Comparison of ENCODE assay signal across 11 mouse cellular contexts in the genomic region with DNA sequence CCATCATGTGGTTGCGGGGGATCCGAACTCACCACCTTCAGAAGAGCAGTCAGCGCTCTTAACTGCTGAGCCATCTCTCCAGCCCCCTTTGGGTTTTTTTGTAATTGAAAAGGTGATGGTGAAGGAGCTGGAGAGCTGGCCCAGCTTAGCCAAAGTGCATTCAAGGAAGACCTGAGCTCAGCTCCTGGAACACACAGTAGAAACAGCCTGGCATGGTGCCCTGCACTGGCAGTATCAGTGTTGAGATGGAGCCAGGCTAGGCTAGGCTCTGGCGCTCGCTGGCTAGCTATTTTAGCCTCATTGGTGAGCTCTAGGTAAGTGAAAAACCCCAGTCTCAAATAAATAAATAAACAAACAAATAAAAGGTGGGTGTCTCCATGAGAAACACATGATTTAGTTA. TPM values are rescaled to one million over a fixed set of nuclear protein-coding genes. Genes with fewer than 3 reads are reported as not detected.
DNase-seq lines count a peak whose midpoint lies in the region; ATAC-seq and TF ChIP-seq lines count a peak whose summit lies in the region.
"Had no signal": no experiment of that assay in that cellular context is flagged by ENCODE, and none has a peak within 500 bp of the region (broad histone marks: within the 10 kb centered on the region; RNA-seq: fewer than 3 reads in every experiment).

No protein-coding gene starts in this region.

- TF ChIP-seq EP300 in MEL (IDR thresholded peaks at IDR 0.05; ENCODE audit: low read depth in 1 of 2, low read length in 2 of 2) = no peak

- H3K27ac ChIP-seq in kidney, adult 2 months (ENCODE audit: insufficient read depth, low read depth, low read length) = no peak overlapping the region
- H3K27ac ChIP-seq in kidney, embryonic 14.5 days (ENCODE audit: low read depth, low read length) = no peak overlapping the region
- no peak overlapping the region for H3K27ac ChIP-seq in MEL (ENCODE audit: control insufficient read depth, low read depth, low read length)
- no peak overlapping the region for H3K27ac ChIP-seq in midbrain, embryonic 13.5 days
- H3K27ac ChIP-seq: embryonic facial prominence, embryonic 15.5 days; neural tube, embryonic 12.5 days had no signal

- peak; percentile 82 for DNase-seq in kidney, adult 2 months
- peak; percentile 46 for DNase-seq in MEL (ENCODE audit: low read depth, low spot score)
- DNase-seq in brain, embryonic 14.5 days (ENCODE audit: low read depth) = peak; percentile 63
- peak; percentile 32 to 81 for DNase-seq in heart, adult 9 months (ENCODE audit: low spot score in 2 of 2)
- peak; percentile 31 for DNase-seq in ovary, postnatal 14 days (ENCODE audit: low spot score)
- DNase-seq in B cell, adult 2 months = no peak

- TF ChIP-seq POLR2A in kidney, adult 2 months (IDR thresholded peaks at IDR 0.05; ENCODE audit: low read depth, low read length) = no peak
- no peak; a peak in 1 of 4 replicates for TF ChIP-seq POLR2A in MEL (IDR thresholded peaks at IDR 0.05; ENCODE audit: control insufficient read depth in 1 of 2, insufficient read depth in 1 of 2, low read depth in 1 of 2, low read length in 2 of 2, poor library complexity in 1 of 2)
- TF ChIP-seq POLR2A in brain, embryonic 14.5 days (IDR thresholded peaks at IDR 0.05; ENCODE audit: borderline replicate concordance, extremely low read depth, insufficient read depth, insufficient read length, poor library complexity, severe bottlenecking) = no peak

- ATAC-seq in kidney, embryonic 14.5 days (ENCODE audit: low FRiP score, low TSS enrichment) = no peak
- no peak for ATAC-seq in midbrain, embryonic 13.5 days
- ATAC-seq: Patski had no signal

- H3K9ac ChIP-seq in kidney, embryonic 14.5 days (ENCODE audit: low read depth, low read length) = no peak overlapping the region
- no peak overlapping the region for H3K9ac ChIP-seq in MEL (ENCODE audit: control insufficient read depth, low read depth, low read length, poor library complexity, severe bottlenecking)
- H3K9ac ChIP-seq in midbrain, embryonic 13.5 days (replicated peaks) = no peak overlapping the region
- H3K9ac ChIP-seq: embryonic facial prominence, embryonic 15.5 days; neural tube, embryonic 12.5 days had no signal

- H3K4me2 ChIP-seq in kidney, embryonic 14.5 days (replicated peaks; ENCODE audit: low read depth, low read length) = no peak overlapping the region
- no peak overlapping the region for H3K4me2 ChIP-seq in midbrain, embryonic 13.5 days (replicated peaks)
- H3K4me2 ChIP-seq: embryonic facial prominence, embryonic 15.5 days; neural tube, embryonic 12.5 days had no signal

- no peak overlapping the region for H3K4me3 ChIP-seq in kidney, adult 2 months (ENCODE audit: insufficient read depth, low read depth, low read length)
- H3K4me3 ChIP-seq in kidney, embryonic 14.5 days (ENCODE audit: low read length) = no peak overlapping the region
- no peak overlapping the region for H3K4me3 ChIP-seq in MEL (ENCODE audit: control insufficient read depth in 1 of 2, insufficient read depth in 1 of 2, low read depth in 2 of 2, low read length in 2 of 2)
- no peak overlapping the region for H3K4me3 ChIP-seq in midbrain, embryonic 13.5 days (replicated peaks)
- H3K4me3 ChIP-seq: embryonic facial prominence, embryonic 15.5 days; neural tube, embryonic 12.5 days had no signal

- TF ChIP-seq RAD21 in MEL (IDR thresholded peaks at IDR 0.05; ENCODE audit: low read depth, low read length) = no peak

- peaks cover 17% of the 10 kb centered on the region for H3K79me2 ChIP-seq in MEL (ENCODE audit: control insufficient read depth, insufficient read depth, low read length, poor library complexity)

- 78% methylated on average over 5 of the region's 5 CpGs for WGBS in kidney, adult 2 months
- 85% methylated on average over 5 of the region's 5 CpGs for WGBS in kidney, embryonic 14.5 days
- 83% methylated on average over 5 of the region's 5 CpGs for WGBS in midbrain, embryonic 13.5 days

- no peaks in the 10 kb centered on the region for H3K27me3 ChIP-seq in kidney, adult 2 months (replicated peaks; ENCODE audit: control insufficient read depth, insufficient read depth, low read length)
- H3K27me3 ChIP-seq in kidney, embryonic 14.5 days (ENCODE audit: control insufficient read depth, insufficient read depth, low read length) = no peaks in the 10 kb centered on the region
- no peaks in the 10 kb centered on the region for H3K27me3 ChIP-seq in MEL (ENCODE audit: control insufficient read depth in 1 of 2, insufficient read depth in 2 of 2, low read length in 2 of 2)
- no peaks in the 10 kb centered on the region for H3K27me3 ChIP-seq in midbrain, embryonic 13.5 days
- H3K27me3 ChIP-seq: embryonic facial prominence, embryonic 15.5 days; neural tube, embryonic 12.5 days; Patski had no signal

- peaks cover 6% of the 10 kb centered on the region; the same call in 1 of the 2 replicates for H3K4me1 ChIP-seq in kidney, adult 2 months (ENCODE audit: control insufficient read depth, insufficient read depth, low read length)
- peaks cover 6% of the 10 kb centered on the region for H3K4me1 ChIP-seq in kidney, embryonic 14.5 days (ENCODE audit: control insufficient read depth, insufficient read depth, low read length)
- H3K4me1 ChIP-seq in MEL (ENCODE audit: control insufficient read depth in 1 of 2, insufficient read depth in 2 of 2, low read length in 2 of 2) = peaks cover 2 to 7% of the 10 kb centered on the region in 2 experiments; a peak in 2 of 4 replicates
- H3K4me1 ChIP-seq in midbrain, embryonic 13.5 days (replicated peaks) = peaks cover 16% of the 10 kb centered on the region

- no peaks in the 10 kb centered on the region for H3K9me3 ChIP-seq in kidney, embryonic 14.5 days (ENCODE audit: control insufficient read depth, low read length)
- H3K9me3 ChIP-seq in MEL (replicated peaks; ENCODE audit: insufficient read depth, low read length) = no peaks in the 10 kb centered on the region
- H3K9me3 ChIP-seq in midbrain, embryonic 13.5 days = no peaks in the 10 kb centered on the region
- H3K9me3 ChIP-seq: embryonic facial prominence, embryonic 15.5 days; neural tube, embryonic 12.5 days had no signal

- H3K36me3 ChIP-seq in kidney, adult 2 months (ENCODE audit: control insufficient read depth, insufficient read depth, low read length) = no peaks in the 10 kb centered on the region
- H3K36me3 ChIP-seq in kidney, embryonic 14.5 days (ENCODE audit: control insufficient read depth, insufficient read depth, low read length) = peaks cover 35% of the 10 kb centered on the region
- peaks cover 9 to 17% of the 10 kb centered on the region in 2 experiments for H3K36me3 ChIP-seq in MEL (ENCODE audit: control insufficient read depth in 1 of 2, insufficient read depth in 2 of 2, low read length in 2 of 2)
- H3K36me3 ChIP-seq in midbrain, embryonic 13.5 days = peaks cover 22% of the 10 kb centered on the region

- TF ChIP-seq CTCF in kidney, adult 2 months (conservative IDR thresholded peaks at IDR 0.05; ENCODE audit: insufficient read depth, insufficient read length, low read depth, low read length) = no peak
- no peak for TF ChIP-seq CTCF in MEL (IDR thresholded peaks at IDR 0.05 in 2 of 3, conservative IDR thresholded peaks at IDR 0.05 in 1 of 3; ENCODE audit: control insufficient read depth in 1 of 3, insufficient read depth in 1 of 3, low read depth in 2 of 3, low read length in 3 of 3, poor library complexity in 1 of 3, severe bottlenecking in 1 of 3)
- TF ChIP-seq CTCF in brain, embryonic 14.5 days (IDR thresholded peaks at IDR 0.05; ENCODE audit: borderline replicate concordance, extremely low read depth, insufficient read depth, insufficient read length) = no peak

TF ChIP-seq in MEL, 35 proteins besides CTCF, POLR2A, EP300 and RAD21 (continues in another document):
- no peak for TF ChIP-seq SMC3 (IDR thresholded peaks at IDR 0.05; ENCODE audit: low read depth, low read length)
- TF ChIP-seq ZKSCAN1 (IDR thresholded peaks at IDR 0.05; ENCODE audit: low read depth, low read length) = no peak
- TF ChIP-seq ZNF384 (IDR thresholded peaks at IDR 0.05; ENCODE audit: low read depth, low read length) = no peak
- no peak for TF ChIP-seq MYB (IDR thresholded peaks at IDR 0.05; ENCODE audit: low read depth, low read length)
- TF ChIP-seq TAL1 (IDR thresholded peaks at IDR 0.05; ENCODE audit: low read length) = no peak
- no peak for TF ChIP-seq ELF1 (IDR thresholded peaks at IDR 0.05; ENCODE audit: low read depth, low read length)
- TF ChIP-seq NELFE (IDR thresholded peaks at IDR 0.05; ENCODE audit: low read depth, low read length) = no peak
- no peak for TF ChIP-seq NRF1 (IDR thresholded peaks at IDR 0.05; ENCODE audit: insufficient read depth, low read depth, low read length, poor library complexity, severe bottlenecking)
- no peak for TF ChIP-seq BHLHE40 (IDR thresholded peaks at IDR 0.05; ENCODE audit: borderline replicate concordance, low read depth, low read length)
- TF ChIP-seq POLR2AphosphoS2 (IDR thresholded peaks at IDR 0.05; ENCODE audit: low read length) = no peak
- no peak for TF ChIP-seq USF1 (IDR thresholded peaks at IDR 0.05; ENCODE audit: low read depth, low read length)

RNA-seq across cellular contexts. Expression of gene Ndufs1, which starts 5.6 kb away (rescaled TPM):
- polyA plus RNA-seq in kidney, adult 2 months (2012; rRNA removed) = 116 and 163 TPM in 2 replicates
- 113 and 147 TPM in 2 replicates for polyA plus RNA-seq in kidney, embryonic 14.5 days (2014; fragmentation: Nextera tagmentation; extraction: Ambion mirVana)
- 124 and 141 TPM in 2 replicates for total RNA-seq in MEL (2012; rRNA removed)
- polyA plus RNA-seq in MEL (2012; ENCODE audit: insufficient read depth in 1 of 2, insufficient read length in 2 of 2, low read depth in 1 of 2, low replicate concordance in 2 of 2, missing spikeins in 1 of 2) = 100 to 1,000 TPM; 139 to 163 TPM
- 87.9 and 93.3 TPM in 2 replicates for polyA plus RNA-seq in brain, embryonic 14.5 days (2012; rRNA removed)
- polyA plus RNA-seq in midbrain, embryonic 13.5 days (2015; fragmentation: Nextera tagmentation; extraction: Ambion mirVana) = 134 and 143 TPM in 2 replicates

RNA-seq across cellular contexts. Expression of gene Eef1b2, which starts 5.6 kb away (rescaled TPM):
- polyA plus RNA-seq in kidney, adult 2 months (2012; rRNA removed) = 215 and 216 TPM in 2 replicates
- 691 and 852 TPM in 2 replicates for polyA plus RNA-seq in kidney, embryonic 14.5 days (2014; fragmentation: Nextera tagmentation; extraction: Ambion mirVana)
- 1,600 and 1,846 TPM in 2 replicates for total RNA-seq in MEL (2012; rRNA removed)
- 1,000 to 10,000 TPM; 1,696 to 2,991 TPM for polyA plus RNA-seq in MEL (2012; ENCODE audit: insufficient read depth in 1 of 2, insufficient read length in 2 of 2, low read depth in 1 of 2, low replicate concordance in 2 of 2, missing spikeins in 1 of 2)
- polyA plus RNA-seq in brain, embryonic 14.5 days (2012; rRNA removed) = 438 and 493 TPM in 2 replicates
- polyA plus RNA-seq in midbrain, embryonic 13.5 days (2015; fragmentation: Nextera tagmentation; extraction: Ambion mirVana) = 462 and 473 TPM in 2 replicates

RNA-seq across cellular contexts. Expression of gene Gpr1, which starts 32.1 kb away (rescaled TPM):
- polyA plus RNA-seq in kidney, adult 2 months (2012; rRNA removed) = 0.05 and 0.06 TPM in 2 replicates
- 0.10 and 0.28 TPM in 2 replicates for polyA plus RNA-seq in kidney, embryonic 14.5 days (2014; fragmentation: Nextera tagmentation; extraction: Ambion mirVana)
- total RNA-seq in MEL (2012; rRNA removed) = not detected in 2 replicates
- polyA plus RNA-seq in MEL (2012; ENCODE audit: insufficient read depth in 1 of 2, insufficient read length in 2 of 2, low read depth in 1 of 2, low replicate concordance in 2 of 2, missing spikeins in 1 of 2) = under 1 TPM in 1 of 2 experiments, not detected in 1; 0.04 TPM
- 0.26 and 0.45 TPM in 2 replicates for polyA plus RNA-seq in brain, embryonic 14.5 days (2012; rRNA removed)
- 0.43 and 0.70 TPM in 2 replicates for polyA plus RNA-seq in midbrain, embryonic 13.5 days (2015; fragmentation: Nextera tagmentation; extraction: Ambion mirVana)
- polyA plus RNA-seq: Patski had no signal

Comparison
In these comparisons a context has a peak if more than half of its experiments do, and no peak if none do; other contexts are left out.
1. DNase-seq: peak in kidney, adult 2 months (single experiment), MEL (single experiment), brain, embryonic 14.5 days (single experiment), heart, adult 9 months (2 of 2) and ovary, postnatal 14 days (single experiment); none in B cell, adult 2 months (0 of 2).